Mouse (Mus musculus): ENCODE measurements at regions not wholly inside any gene's neighbourhood (a gene's known extent, or its start where the extent isn't known, plus 50 kb on each side); places are given as distances from the start of the nearest gene placed in this dataset.
"Not testable (repeated sequence)": the region's sequence is repeated elsewhere in the genome, so short reads cannot be mapped to it uniquely, and the experiment has no call there.

- DNase-seq (ENCODE audit: low read depth), result no peak
Observed at GRCm38 (mm10) chr4:23787417-23788204, 708.6 kb upstream of the Mms22l start.

DNA sequence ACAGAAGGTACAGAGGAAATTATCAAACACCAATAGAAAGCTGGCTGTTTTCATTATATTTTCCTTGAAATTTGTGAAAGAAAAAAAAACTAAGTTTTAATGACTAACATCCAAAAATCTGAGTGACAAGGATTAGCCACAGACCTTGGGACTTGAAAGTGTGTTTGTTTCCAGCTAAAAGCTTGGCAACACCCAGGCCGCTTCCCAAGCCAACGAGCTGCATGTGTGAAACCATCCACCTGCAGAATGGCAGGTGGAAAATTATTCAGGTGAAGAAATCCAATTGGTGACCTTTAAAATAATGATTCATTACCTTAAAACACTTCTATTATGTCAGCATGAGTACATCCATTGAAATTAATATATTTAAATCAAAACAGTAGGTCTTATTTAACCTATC, 672.7 kb upstream of the Mms22l start:
- no peak for DNase-seq (ENCODE audit: low read depth)

GRCm38 (mm10) chr4:23826885-23827284, 669.4 kb upstream of the Mms22l start:
- DNase-seq (ENCODE audit: low read depth), result no peak

DNA sequence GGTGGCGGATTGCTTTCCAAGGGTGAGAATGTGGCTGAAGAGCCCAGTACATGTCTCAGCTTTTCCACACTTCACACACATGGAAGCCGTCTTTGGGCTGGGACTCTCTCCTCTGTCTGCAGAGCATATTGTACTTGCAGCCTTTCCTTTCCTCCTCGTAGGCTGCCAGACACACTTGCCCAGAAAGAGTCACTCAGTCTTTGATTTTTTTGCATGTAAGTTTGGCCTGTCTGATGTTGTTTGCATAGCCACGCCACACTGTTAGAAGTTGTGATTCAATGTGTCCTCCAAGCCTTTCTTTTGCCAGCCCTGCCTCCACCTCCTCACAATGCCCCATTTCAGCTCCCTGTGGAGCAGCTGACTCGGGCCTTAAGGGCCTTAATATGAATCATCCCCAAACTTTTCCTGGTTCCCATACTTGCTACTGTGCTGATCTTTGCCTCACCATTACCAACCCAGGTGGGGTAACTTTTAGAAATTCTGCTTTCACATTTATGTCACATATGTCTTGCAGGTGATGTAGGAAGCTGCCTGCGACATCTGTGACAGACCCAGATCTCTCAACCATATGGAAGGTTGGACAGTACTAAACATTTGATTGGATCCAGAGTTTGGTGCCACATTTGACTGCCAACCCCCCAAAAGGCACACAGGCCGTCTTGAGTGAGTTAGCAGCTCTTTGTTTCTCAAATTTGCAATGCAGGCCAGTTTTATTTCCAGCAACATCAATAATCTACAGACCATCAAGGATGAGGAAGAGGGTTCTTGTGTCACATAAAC, 663.7 kb upstream of the Mms22l start:
- no peak for DNase-seq (ENCODE audit: low read depth)

GRCm38 (mm10) chr4:23843609-23844287, 652.5 kb upstream of the Mms22l start:
- DNase-seq (ENCODE audit: low read depth), result no peak

- no peak for DNase-seq (ENCODE audit: low read depth)
Observed at GRCm38 (mm10) chr4:23844288-23844971, 651.8 kb upstream of the Mms22l start.

- no peak for DNase-seq (ENCODE audit: low read depth)
Observed at GRCm38 (mm10) chr4:23845263-23845662, 651.0 kb upstream of the Mms22l start.

GRCm38 (mm10) chr4:23850640-23851039, 645.6 kb upstream of the Mms22l start:
- no peak for DNase-seq (ENCODE audit: low read depth)

GRCm38 (mm10) chr4:23862437-23862836, 633.8 kb upstream of the Mms22l start:
- DNase-seq (ENCODE audit: low read depth), result no peak

GRCm38 (mm10) chr4:23880007-23880406, 616.2 kb upstream of the Mms22l start:
- peak; percentile 33 for DNase-seq (ENCODE audit: low read depth)

DNA sequence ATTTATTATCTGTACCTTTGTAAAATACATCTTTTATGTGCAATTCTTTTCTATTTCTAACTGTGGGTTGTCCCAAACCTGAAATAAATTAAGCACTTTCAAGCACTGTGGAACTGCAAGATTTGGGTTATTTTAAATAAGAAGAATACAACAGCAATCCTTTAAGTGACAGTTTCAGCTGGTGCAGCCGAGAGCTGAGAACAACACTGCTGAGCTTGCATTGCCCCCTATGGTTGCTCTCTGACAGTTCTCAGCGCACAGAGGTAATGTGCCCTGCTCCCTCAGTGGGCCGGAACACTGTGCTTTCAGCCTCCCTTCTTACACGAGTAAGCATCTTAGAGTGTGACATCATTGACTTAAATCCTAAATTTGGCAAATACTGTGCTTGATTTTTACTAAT, 582.9 kb upstream of the Mms22l start:
- DNase-seq (ENCODE audit: low read depth), result no peak

DNA sequence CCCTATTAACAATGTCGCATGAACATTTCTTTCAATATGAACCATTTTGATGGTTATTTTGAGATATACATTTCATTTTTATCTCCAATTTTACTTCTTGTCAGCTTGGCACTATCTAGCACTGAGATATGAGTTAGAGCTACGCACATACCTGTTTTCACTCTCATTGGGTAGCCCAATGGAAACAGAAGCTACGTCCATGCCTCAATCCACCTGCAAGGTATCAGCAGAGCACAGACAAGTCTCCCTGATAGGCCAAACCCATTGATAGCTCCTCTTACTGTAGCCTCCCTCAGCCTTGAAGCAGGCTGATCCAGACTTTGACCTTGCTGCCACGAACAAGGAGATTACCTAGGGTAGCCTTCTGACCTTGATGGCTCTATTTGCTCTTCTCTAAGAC, 582.4 kb upstream of the Mms22l start:
- DNase-seq (ENCODE audit: low read depth), result no peak

DNA sequence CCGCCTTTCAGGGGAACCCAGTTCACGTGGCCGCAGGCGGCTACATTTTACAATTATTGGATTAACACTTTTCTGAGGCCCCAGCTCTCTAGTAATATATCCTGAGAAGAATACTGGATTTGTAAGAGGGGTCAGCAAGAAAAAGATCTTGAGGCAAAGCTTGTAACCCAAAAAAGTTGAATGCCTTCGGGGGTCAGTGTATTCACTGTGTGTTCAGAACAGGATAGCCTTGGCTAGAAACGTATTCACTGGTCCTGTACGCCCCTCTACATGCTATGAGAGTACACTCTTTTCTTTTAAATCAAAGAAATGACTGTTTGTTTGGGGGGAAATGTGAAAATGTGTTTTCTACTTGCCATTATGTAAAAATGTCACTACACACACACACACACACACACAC, 581.8 kb upstream of the Mms22l start:
- DNase-seq (ENCODE audit: low read depth), result no peak

- no peak for DNase-seq (ENCODE audit: low read depth)
Observed at GRCm38 (mm10) chr4:23921520-23921919, 574.7 kb upstream of the Mms22l start.

GRCm38 (mm10) chr4:23954140-23954539, 542.1 kb upstream of the Mms22l start:
- DNase-seq (ENCODE audit: low read depth), result no peak

DNA sequence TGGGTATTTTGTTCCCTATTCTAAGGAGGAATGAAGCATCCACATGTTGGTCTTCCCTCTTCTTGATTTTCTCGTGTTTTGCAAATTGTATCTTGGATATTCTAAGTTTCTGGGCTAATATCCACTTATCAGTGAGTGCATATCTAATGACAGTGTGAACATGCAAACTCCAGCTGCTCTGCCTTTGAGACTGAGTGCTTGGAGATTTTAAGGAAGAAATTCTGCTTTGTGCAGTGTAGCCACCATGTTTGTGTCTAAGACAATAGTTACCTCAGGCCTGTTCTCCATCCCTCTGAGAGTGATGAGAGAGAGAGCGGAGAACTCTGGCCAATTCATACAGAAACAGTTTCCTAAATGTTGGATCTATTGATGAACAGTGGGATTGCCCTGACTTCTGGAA, 514.1 kb upstream of the Mms22l start:
- not testable (repeated sequence) for DNase-seq (ENCODE audit: low read depth)

GRCm38 (mm10) chr4:23982790-23983451, 513.3 kb upstream of the Mms22l start:
- DNase-seq (ENCODE audit: low read depth), result no peak

DNA sequence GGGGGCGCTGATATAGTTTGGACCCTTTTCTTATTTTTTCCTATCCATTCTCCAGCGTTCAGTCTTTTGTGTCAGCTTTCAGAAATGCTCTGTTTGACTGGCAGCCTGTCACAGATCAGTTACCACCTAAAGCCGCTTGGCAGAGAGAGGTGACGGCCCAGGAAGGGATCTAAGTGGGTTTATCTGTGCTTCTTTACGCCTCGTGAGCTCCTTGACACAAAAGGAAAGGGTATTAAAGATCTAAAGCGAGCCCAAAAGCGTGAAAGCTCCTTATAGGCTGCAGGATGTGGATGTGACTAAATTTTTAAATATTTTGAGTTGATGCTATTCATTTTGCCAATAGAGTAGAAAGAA, 512.8 kb upstream of the Mms22l start:
- DNase-seq (ENCODE audit: low read depth), result no peak

- no peak for DNase-seq (ENCODE audit: low read depth)
Observed at GRCm38 (mm10) chr4:23984005-23984404, 512.2 kb upstream of the Mms22l start.

DNA sequence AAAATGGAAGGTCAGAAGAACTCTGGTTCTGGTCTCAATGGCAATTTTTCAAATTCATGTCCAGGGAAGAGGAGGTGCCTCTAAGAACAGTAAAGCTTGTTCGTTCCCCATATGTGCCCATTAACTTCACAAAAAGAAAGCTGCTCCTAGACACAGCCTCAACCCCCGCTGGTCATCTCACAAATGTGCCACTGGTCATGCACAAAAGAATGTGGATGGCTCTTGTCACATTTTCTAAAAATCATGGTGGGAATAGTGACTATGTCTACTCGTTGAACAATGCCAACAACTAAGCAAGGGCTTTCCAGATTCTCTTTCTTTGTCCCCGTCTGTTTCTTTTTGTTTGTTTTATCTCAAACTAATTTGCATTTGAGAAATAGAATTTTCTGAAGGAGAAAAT, 510.3 kb upstream of the Mms22l start:
- no peak for DNase-seq (ENCODE audit: low read depth)

DNA sequence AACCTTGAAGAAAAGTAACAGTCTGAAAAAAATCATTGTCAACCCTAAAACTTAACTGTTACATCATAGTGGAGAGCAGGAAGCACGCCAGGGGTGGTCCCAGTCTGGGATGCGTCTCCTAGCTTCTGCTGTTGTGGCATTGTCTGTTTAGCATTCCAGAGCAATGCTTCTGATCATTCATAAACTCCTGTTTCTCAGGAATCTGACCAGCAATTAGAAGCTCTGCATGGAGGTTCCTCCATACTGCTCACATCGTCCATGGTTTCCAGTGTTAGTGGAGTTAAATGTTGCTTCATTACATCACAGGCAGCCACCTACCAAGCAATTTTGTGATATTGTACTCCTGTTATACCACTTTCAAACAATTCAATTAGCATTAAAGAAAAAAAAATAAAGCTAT, 502.4 kb upstream of the Mms22l start:
- DNase-seq (ENCODE audit: low read depth), result no peak

All from NIH3T3 (cell line).